Mouse (Mus musculus) heart, postnatal 0 days (tissue): ENCODE measurements around the gene Pacsin2.

ENCODE experiments used
- CTCF ChIP-seq: IDR thresholded peaks from 2 replicates; pipeline ENCODE4 v1.5.1; 2016; ENCODE audit warnings: antibody characterized with exemption, control low read depth, low read depth
- EP300 ChIP-seq: IDR thresholded peaks from 2 replicates; pipeline ENCODE4 v1.6.1; 2016; ENCODE audit warnings: antibody characterized with exemption, low read depth

DNA sequence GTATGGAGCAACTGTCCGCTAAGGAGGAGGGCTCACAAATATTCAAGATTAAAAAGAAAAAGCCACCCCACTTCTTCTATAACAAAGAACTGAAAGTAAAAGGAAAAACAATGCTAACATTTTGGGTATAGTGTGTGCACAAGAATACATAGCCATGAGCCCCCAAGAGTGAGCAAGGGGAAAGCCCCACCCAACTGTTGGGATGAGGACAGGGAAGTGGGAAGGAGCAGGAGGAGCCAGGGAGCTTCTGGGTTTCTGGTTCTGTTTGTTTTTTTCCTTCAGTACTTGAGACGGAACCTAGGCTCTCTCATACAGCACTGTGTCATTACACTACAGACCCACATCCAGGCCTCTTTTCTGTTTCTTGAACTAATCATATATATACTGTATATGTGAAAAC is 31.1 kb downstream of the Pacsin2 start:
- TF ChIP-seq CTCF (no peak), EP300 (no peak)
